ENCODE assay signal across 8 mouse cellular contexts in genomic region chr15:102510110-102510509, GRCm38 (mm10). TPM values are rescaled to one million over a fixed set of nuclear protein-coding genes. Genes with fewer than 3 reads are reported as not detected.
DNase-seq lines count a peak whose midpoint lies in the region; ATAC-seq and TF ChIP-seq lines count a peak whose summit lies in the region.

No protein-coding gene starts in this region.

- no peak for TF ChIP-seq CTCF in heart, adult 2 months (IDR thresholded peaks at IDR 0.05)
- TF ChIP-seq CTCF in testis, adult 2 months (IDR thresholded peaks at IDR 0.05; ENCODE audit: control insufficient read depth, insufficient read depth, insufficient replicate concordance, low read depth, low read length) = no peak

- H3K36me3 ChIP-seq in heart, adult 2 months (ENCODE audit: control insufficient read depth, insufficient read depth, low read length) = no peaks in the 10 kb centered on the region
- no peaks in the 10 kb centered on the region for H3K36me3 ChIP-seq in testis, adult 2 months (ENCODE audit: control insufficient read depth, insufficient read depth, low read length)
- peaks cover 18% of the 10 kb centered on the region; the same call in 1 of the 2 replicates for H3K36me3 ChIP-seq in intestine, embryonic 14.5 days (ENCODE audit: control insufficient read depth, insufficient read depth, low read length)
- peaks cover 11% of the 10 kb centered on the region; the same call in 1 of the 2 replicates for H3K36me3 ChIP-seq in midbrain, embryonic 16.5 days (ENCODE audit: control insufficient read depth, insufficient read depth, low read length)

- TF ChIP-seq EP300 in heart, adult 2 months (IDR thresholded peaks at IDR 0.05; ENCODE audit: insufficient read depth, low read depth, low read length) = no peak

- TF ChIP-seq POLR2A in heart, adult 2 months (IDR thresholded peaks at IDR 0.05; ENCODE audit: insufficient read depth, low read depth, low read length) = no peak
- no peak for TF ChIP-seq POLR2A in testis, adult 2 months (IDR thresholded peaks at IDR 0.05; ENCODE audit: control insufficient read depth, low read depth, low read length)

- peak overlapping the region; percentile 79 for H3K9ac ChIP-seq in heart, adult 2 months (ENCODE audit: low read depth, low read length)
- H3K9ac ChIP-seq in intestine, embryonic 14.5 days (ENCODE audit: low read length) = peak overlapping the region; percentile 55
- H3K9ac ChIP-seq in midbrain, embryonic 16.5 days (ENCODE audit: low read depth, low read length) = peak overlapping the region; percentile 87

- no peaks in the 10 kb centered on the region for H3K79me2 ChIP-seq in heart, adult 2 months (replicated peaks; ENCODE audit: control insufficient read depth, insufficient read depth, low read length)

- H3K4me1 ChIP-seq in heart, adult 2 months (ENCODE audit: control insufficient read depth, insufficient read depth, low read length) = no peaks in the 10 kb centered on the region; the same call in 1 of the 2 replicates
- H3K4me1 ChIP-seq in testis, adult 2 months (ENCODE audit: control insufficient read depth, insufficient read depth, low read length) = peaks cover 13% of the 10 kb centered on the region
- H3K4me1 ChIP-seq in intestine, embryonic 14.5 days (replicated peaks; ENCODE audit: control insufficient read depth, insufficient read depth, low read length) = peaks cover 22% of the 10 kb centered on the region
- peaks cover 51% of the 10 kb centered on the region for H3K4me1 ChIP-seq in midbrain, embryonic 16.5 days (ENCODE audit: control insufficient read depth, insufficient read depth, low read length)

- H3K9me3 ChIP-seq in intestine, embryonic 14.5 days (ENCODE audit: control insufficient read depth, low read length) = no peaks in the 10 kb centered on the region
- H3K9me3 ChIP-seq in midbrain, embryonic 16.5 days (replicated peaks; ENCODE audit: control insufficient read depth, low read length, poor library complexity, severe bottlenecking) = no peaks in the 10 kb centered on the region

- intact Hi-C loops in heart, adult 2 months (cut with DNase I) = no loop called here

- H3K27ac ChIP-seq in heart, adult 2 months = peak overlapping the region; percentile 10; the same call in 1 of the 2 replicates
- H3K27ac ChIP-seq in testis, adult 2 months (ENCODE audit: control insufficient read depth, insufficient read depth, low read depth, low read length) = peak overlapping the region; percentile 39
- H3K27ac ChIP-seq in intestine, embryonic 14.5 days (ENCODE audit: low read depth) = peak overlapping the region; percentile 77
- peak overlapping the region; percentile 94 for H3K27ac ChIP-seq in midbrain, embryonic 16.5 days (ENCODE audit: low read length)

- peak overlapping the region; percentile 63 for H3K4me2 ChIP-seq in intestine, embryonic 14.5 days (ENCODE audit: low read length)
- peak overlapping the region; percentile 81 for H3K4me2 ChIP-seq in midbrain, embryonic 16.5 days (ENCODE audit: low read length)

- peak; percentile 62 for ATAC-seq in intestine, embryonic 14.5 days (replicated peaks; ENCODE audit: low FRiP score, low TSS enrichment, low read depth)
- peak; percentile 82 for ATAC-seq in midbrain, embryonic 16.5 days

- H3K27me3 ChIP-seq in heart, adult 2 months (ENCODE audit: control insufficient read depth, insufficient read depth, low read length) = no peaks in the 10 kb centered on the region
- no peaks in the 10 kb centered on the region for H3K27me3 ChIP-seq in testis, adult 2 months (ENCODE audit: control insufficient read depth, insufficient read depth, low read length)
- H3K27me3 ChIP-seq in intestine, embryonic 14.5 days (replicated peaks; ENCODE audit: control insufficient read depth, insufficient read depth, low read length) = no peaks in the 10 kb centered on the region
- no peaks in the 10 kb centered on the region for H3K27me3 ChIP-seq in midbrain, embryonic 16.5 days (ENCODE audit: control insufficient read depth, insufficient read depth, low read depth, low read length)

- WGBS in heart, adult 2 months = 15% methylated on average over 9 of the region's 9 CpGs
- WGBS in intestine, embryonic 14.5 days = 3% methylated on average over 9 of the region's 9 CpGs
- 6% methylated on average over 9 of the region's 9 CpGs for WGBS in midbrain, embryonic 16.5 days

- no peak for DNase-seq in heart, adult 2 months
- DNase-seq in heart, adult 9 months (ENCODE audit: low spot score in 2 of 2) = no peak
- no peak for DNase-seq in testis, postnatal 10 days (ENCODE audit: low spot score)
- DNase-seq in intestine, embryonic 14.5 days (ENCODE audit: low spot score) = no peak
- DNase-seq in adrenal gland, adult 8-10 months = no peak
- no peak for DNase-seq in right cerebral cortex, postnatal 25 days

- H3K4me3 ChIP-seq in heart, adult 2 months = peak overlapping the region; percentile 70
- H3K4me3 ChIP-seq in testis, adult 2 months (ENCODE audit: control insufficient read depth, low read depth, low read length) = peak overlapping the region; percentile 83
- peak overlapping the region; percentile 55 for H3K4me3 ChIP-seq in intestine, embryonic 14.5 days (ENCODE audit: low read depth, low read length)
- peak overlapping the region; percentile 70 for H3K4me3 ChIP-seq in midbrain, embryonic 16.5 days (ENCODE audit: low read depth, low read length)

RNA-seq across cellular contexts. Expression of gene Gm10337, which starts 6.6 kb away (rescaled TPM):
- total RNA-seq in heart, adult 2 months (2021) = not detected
- polyA plus RNA-seq in heart, adult 2 months (2012; rRNA removed) = not detected in 2 replicates
- polyA plus RNA-seq in testis, adult 2 months (2012; rRNA removed) = not detected in 2 replicates
- 3.4 TPM in 1 of 2 replicates, not detected in the other for polyA plus RNA-seq in intestine, embryonic 14.5 days (2014; fragmentation: Nextera tagmentation; extraction: Ambion mirVana)
- polyA plus RNA-seq in midbrain, embryonic 16.5 days (2015; fragmentation: Nextera tagmentation; extraction: Ambion mirVana) = 12.6 TPM in 1 of 2 replicates, not detected in the other
- total RNA-seq in adrenal gland, adult 8-10 months (2022) = 1 to 10 TPM in 3 of 4 experiments, not detected in 1; 3.5 to 9.2 (median 8.3) TPM

RNA-seq across cellular contexts. Expression of gene Map3k12, which starts 6.8 kb away (rescaled TPM):
- 1 to 10 TPM; 2.1 to 2.4 TPM for total RNA-seq in heart, adult 2 months (2021)
- polyA plus RNA-seq in heart, adult 2 months (2012; rRNA removed) = 4.1 and 5.5 TPM in 2 replicates
- 7.0 and 7.8 TPM in 2 replicates for polyA plus RNA-seq in testis, adult 2 months (2012; rRNA removed)
- 13.5 and 14.9 TPM in 2 replicates for polyA plus RNA-seq in intestine, embryonic 14.5 days (2014; fragmentation: Nextera tagmentation; extraction: Ambion mirVana)
- polyA plus RNA-seq in midbrain, embryonic 16.5 days (2015; fragmentation: Nextera tagmentation; extraction: Ambion mirVana) = 60.5 and 65.5 TPM in 2 replicates
- 10 to 100 TPM in 3 of 4 experiments, 1 to 10 TPM in 1; 9.5 to 27.1 (median 18.0) TPM for total RNA-seq in adrenal gland, adult 8-10 months (2022)

RNA-seq across cellular contexts. Expression of gene Tarbp2, which starts 7.9 kb away (rescaled TPM):
- 10 to 100 TPM; 37.4 to 43.6 TPM for total RNA-seq in heart, adult 2 months (2021)
- 79.2 and 85.0 TPM in 2 replicates for polyA plus RNA-seq in heart, adult 2 months (2012; rRNA removed)
- polyA plus RNA-seq in testis, adult 2 months (2012; rRNA removed) = 335 and 372 TPM in 2 replicates
- polyA plus RNA-seq in intestine, embryonic 14.5 days (2014; fragmentation: Nextera tagmentation; extraction: Ambion mirVana) = 105 TPM in 2 replicates
- polyA plus RNA-seq in midbrain, embryonic 16.5 days (2015; fragmentation: Nextera tagmentation; extraction: Ambion mirVana) = 94.1 and 105 TPM in 2 replicates
- 10 to 100 TPM; 31.9 to 50.7 (median 41.9) TPM for total RNA-seq in adrenal gland, adult 8-10 months (2022)

RNA-seq across cellular contexts. Expression of gene Npff, which starts 14.6 kb away (rescaled TPM):
- 1 to 10 TPM in 1 of 2 experiments, under 1 TPM in 1; 0.50 to 1.4 TPM for total RNA-seq in heart, adult 2 months (2021)
- 5.1 and 6.3 TPM in 2 replicates for polyA plus RNA-seq in heart, adult 2 months (2012; rRNA removed)
- 0.67 and 0.77 TPM in 2 replicates for polyA plus RNA-seq in testis, adult 2 months (2012; rRNA removed)
- polyA plus RNA-seq in intestine, embryonic 14.5 days (2014; fragmentation: Nextera tagmentation; extraction: Ambion mirVana) = 1.5 and 2.2 TPM in 2 replicates
- polyA plus RNA-seq in midbrain, embryonic 16.5 days (2015; fragmentation: Nextera tagmentation; extraction: Ambion mirVana) = 1.4 and 2.2 TPM in 2 replicates
- total RNA-seq in adrenal gland, adult 8-10 months (2022) = 10 to 100 TPM in 1 of 4 experiments, 1 to 10 TPM in 3; 1.0 to 13.3 (median 5.6) TPM

RNA-seq across cellular contexts. Expression of gene Pcbp2, which starts 39.8 kb away (rescaled TPM):
- total RNA-seq in heart, adult 2 months (2021) = 100 to 1,000 TPM; 442 to 494 TPM
- 384 and 453 TPM in 2 replicates for polyA plus RNA-seq in heart, adult 2 months (2012; rRNA removed)
- 1,040 and 1,129 TPM in 2 replicates for polyA plus RNA-seq in testis, adult 2 months (2012; rRNA removed)
- 275 and 289 TPM in 2 replicates for polyA plus RNA-seq in intestine, embryonic 14.5 days (2014; fragmentation: Nextera tagmentation; extraction: Ambion mirVana)
- polyA plus RNA-seq in midbrain, embryonic 16.5 days (2015; fragmentation: Nextera tagmentation; extraction: Ambion mirVana) = 105 and 121 TPM in 2 replicates
- total RNA-seq in adrenal gland, adult 8-10 months (2022) = 100 to 1,000 TPM; 594 to 678 (median 630) TPM

Comparison
In these comparisons a context has a peak if more than half of its experiments do, and no peak if none do; other contexts are left out.
1. H3K27ac ChIP-seq: peak in every context shown above with its lines; median percentile 94 in midbrain, embryonic 16.5 days; 77 in intestine, embryonic 14.5 days; 39 in testis, adult 2 months; 10 in heart, adult 2 months.